In genomic region chr14:26923702-26924421, GRCm38 (mm10) we compare ENCODE assay signal across 1 mouse cellular context.
TF ChIP-seq lines count a peak whose summit lies in the region.

No protein-coding gene starts in this region.

TF ChIP-seq in MEL, 35 proteins besides CTCF, POLR2A, EP300 and RAD21 (continued from another document):
- TF ChIP-seq MYB (IDR thresholded peaks at IDR 0.05; ENCODE audit: low read depth, low read length) (peak; percentile 58; the same call in 1 of the 2 replicates), SIN3A (IDR thresholded peaks at IDR 0.05; ENCODE audit: low read length) (no peak; the same call in 1 of the 2 replicates), HCFC1 (IDR thresholded peaks at IDR 0.05; ENCODE audit: low read depth, low read length) (no peak), UBTF (IDR thresholded peaks at IDR 0.05; ENCODE audit: borderline replicate concordance, insufficient read depth, low read depth, low read length) (no peak), NELFE (IDR thresholded peaks at IDR 0.05; ENCODE audit: low read depth, low read length) (0 out of 2 replicates have a peak, but pooled peaks have one; percentile 14)
